Mouse (Mus musculus) hindbrain, embryonic 14.5 days (tissue): ENCODE measurements around the gene Rnf39. TPM values are rescaled to one million over a fixed set of nuclear protein-coding genes. Genes with fewer than 3 reads are reported as not detected.

Experiments
- ATAC-seq: fragments of 200-750 bp; cut with Nextera tagmentation; 2 replicates; pipeline ENCODE4 v1.8.0; 2017; ENCODE audit warnings: moderate number of reproducible peaks, mild to moderate bottlenecking, moderate TSS enrichment, moderate library complexity; ENCODE audit not compliant: low FRiP score
- DNase-seq: peaks from one replicate; pipeline ENCODE4 v3.0.0-alpha.2; 2015; ENCODE audit warnings: low spot score
- H3K27ac ChIP-seq: fragments of 300-500 bp; sonication (generic); 2 replicates; pipeline ENCODE4 v1.5.1; 2014; ENCODE audit warnings: mild to moderate bottlenecking, moderate library complexity
- H3K27me3 ChIP-seq: fragments of 300-500 bp; sonication (generic); 2 replicates; pipeline ENCODE4 v1.6.1; 2014; ENCODE audit warnings: mild to moderate bottlenecking, low read length, mixed read lengths; ENCODE audit not compliant: control insufficient read depth, insufficient read depth
- H3K36me3 ChIP-seq: fragments of 300-500 bp; sonication (generic); replicated peaks from 2 replicates; pipeline ENCODE4 v1.6.1; 2014; ENCODE audit not compliant: control insufficient read depth, insufficient read depth
- H3K4me1 ChIP-seq: fragments of 300-500 bp; sonication (generic); replicated peaks from 2 replicates; pipeline ENCODE4 v1.6.1; 2014; ENCODE audit warnings: antibody characterized with exemption, low read length, mixed read lengths; ENCODE audit not compliant: control insufficient read depth, insufficient read depth
- H3K4me2 ChIP-seq: fragments of 300-500 bp; sonication (generic); replicated peaks from 2 replicates; pipeline ENCODE4 v1.6.1; 2014; ENCODE audit warnings: mild to moderate bottlenecking, moderate library complexity
- H3K4me3 ChIP-seq: fragments of 300-500 bp; sonication (generic); replicated peaks from 2 replicates; pipeline ENCODE4 v1.5.1; 2014; ENCODE audit warnings: mild to moderate bottlenecking, low read length
- H3K9ac ChIP-seq: fragments of 300-500 bp; sonication (generic); 2 replicates; pipeline ENCODE4 v1.6.1; 2014
- H3K9me3 ChIP-seq: fragments of 300-500 bp; sonication (generic); 2 replicates; pipeline ENCODE4 v1.6.1; 2016; ENCODE audit warnings: low read length; ENCODE audit not compliant: control insufficient read depth
- WGBS: fragments of 180-500 bp; shearing (Covaris S2); extraction: QIAGEN DNeasy Blood & Tissue Kit; methylation state at CpG from one replicate; pipeline ENCODE4 v1.1.7; 2014; 5-methylcytosine and 5-hydroxymethylcytosine counted together
- polyA plus RNA-seq: library from polyadenylated mRNA; unstranded; fragments of >200 nt; fragmentation: Nextera tagmentation; extraction: Ambion mirVana; gene quantifications from 2 replicates; pipeline ENCODE4 v1.2.1, GENCODE M21; 2014

Rnf39 gene
- polyA plus RNA-seq = 0.90 and 1.3 TPM in 2 replicates

DNA sequence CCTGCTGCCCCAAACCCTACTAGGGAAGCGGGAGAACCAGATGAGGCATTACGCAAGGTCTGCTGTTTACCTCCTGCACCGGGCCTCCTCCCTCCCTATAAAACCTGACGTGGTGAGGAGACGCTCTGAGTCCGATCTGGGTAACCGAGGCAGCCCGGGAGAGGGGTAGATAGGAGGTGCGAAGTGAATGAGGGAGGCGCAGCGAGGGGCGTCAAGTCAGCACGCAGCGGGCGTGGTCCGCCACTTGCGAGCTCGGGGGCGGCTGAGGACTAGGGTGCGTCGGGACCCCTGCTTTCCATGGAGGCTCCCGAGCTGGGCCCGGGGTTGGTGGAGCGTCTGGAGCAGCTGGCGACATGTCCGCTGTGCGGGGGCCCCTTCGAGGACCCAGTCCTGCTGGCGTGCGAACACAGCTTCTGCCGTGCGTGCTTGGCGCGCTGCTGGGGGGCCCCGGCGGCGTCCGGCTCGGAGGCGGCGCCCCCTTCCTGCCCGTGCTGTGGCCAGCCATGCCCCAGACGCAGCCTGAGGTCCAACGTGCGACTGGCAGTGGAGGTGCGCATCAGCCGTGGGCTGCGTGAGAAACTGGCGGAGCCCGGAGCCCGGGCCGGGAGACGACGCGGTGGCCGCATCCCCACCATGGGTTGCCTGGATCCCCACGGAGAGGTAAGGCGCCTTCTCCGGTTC is at the start of gene Rnf39:
TSS of gene Rnf39 (plus strand) at position 128 of the 681 bp plus-strand sequence.
- Histone ChIP-seq H3K9ac (peak within 1 kb of the TSS; percentile 55), H3K4me1 (peaks cover 16% of the 10 kb centered on the region), H3K9me3 (no peaks in the 10 kb centered on the region), H3K4me3 (peak within 1 kb of the TSS; percentile 38), H3K36me3 (no peaks in the 10 kb centered on the region), H3K27me3 (peaks cover 50% of the 10 kb centered on the region), H3K27ac (no peak within 1 kb of the TSS), H3K4me2 (peak within 1 kb of the TSS; percentile 70)
- 2% methylated on average over 58 of the region's 59 CpGs for WGBS
- no peak for ATAC-seq
- DNase-seq = no peak

DNA sequence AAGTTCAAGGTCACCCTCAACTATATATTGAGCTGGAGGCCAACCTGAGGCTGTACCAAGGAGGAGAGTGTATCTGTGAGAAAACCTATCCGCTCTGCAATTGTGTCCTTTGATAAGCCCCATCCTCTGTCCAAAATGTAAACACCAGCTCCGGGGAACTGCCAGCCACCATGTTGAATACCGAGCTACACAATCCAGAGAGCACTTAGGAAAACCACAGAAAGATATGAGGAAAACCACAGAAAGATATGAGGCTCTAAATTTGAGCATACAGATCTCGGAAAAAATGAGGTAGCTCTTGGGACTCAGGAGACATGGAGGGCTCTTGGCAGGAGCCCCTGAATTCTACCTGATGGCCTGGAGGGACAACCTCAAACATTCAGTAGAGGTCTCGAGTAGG is 49.3 kb upstream of the Rnf39 start:
- Histone ChIP-seq H3K4me1 (no peaks in the 10 kb centered on the region), H3K9ac (no peak overlapping the region), H3K4me3 (no peak overlapping the region), H3K27me3 (no peaks in the 10 kb centered on the region), H3K27ac (no peak overlapping the region), H3K36me3 (no peaks in the 10 kb centered on the region), H3K4me2 (no peak overlapping the region), H3K9me3 (no peaks in the 10 kb centered on the region)
- ATAC-seq (no peak), DNase-seq (no peak)
- 80% methylated on average over 5 of the region's 5 CpGs for WGBS

DNA sequence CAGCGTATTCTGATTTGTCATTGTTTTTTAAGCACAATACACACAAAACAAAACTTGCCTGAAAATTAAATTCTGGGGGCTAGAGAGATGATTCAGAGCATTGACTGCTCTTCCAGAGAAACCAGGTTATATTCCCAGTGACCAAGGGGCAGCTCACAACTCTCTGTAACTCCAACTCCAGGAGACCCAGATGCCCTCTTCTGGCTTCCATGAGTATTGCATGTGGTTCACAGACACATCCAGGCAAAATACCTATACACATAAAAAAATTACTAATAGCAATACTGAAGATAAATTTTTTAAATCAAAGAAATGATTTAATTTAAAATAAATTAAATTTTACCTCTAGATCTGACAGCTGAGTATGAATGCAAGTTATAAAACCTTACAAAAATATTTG is 46.1 kb upstream of the Rnf39 start:
- Histone ChIP-seq H3K4me2 (no peak overlapping the region), H3K4me3 (no peak overlapping the region), H3K36me3 (no peaks in the 10 kb centered on the region), H3K27me3 (no peaks in the 10 kb centered on the region), H3K9me3 (no peaks in the 10 kb centered on the region), H3K4me1 (no peaks in the 10 kb centered on the region), H3K27ac (no peak overlapping the region), H3K9ac (no peak overlapping the region)
- DNase-seq (peak; percentile 56), ATAC-seq (no peak)
- 95% methylated on average over 1 of the region's 1 CpGs for WGBS

DNA sequence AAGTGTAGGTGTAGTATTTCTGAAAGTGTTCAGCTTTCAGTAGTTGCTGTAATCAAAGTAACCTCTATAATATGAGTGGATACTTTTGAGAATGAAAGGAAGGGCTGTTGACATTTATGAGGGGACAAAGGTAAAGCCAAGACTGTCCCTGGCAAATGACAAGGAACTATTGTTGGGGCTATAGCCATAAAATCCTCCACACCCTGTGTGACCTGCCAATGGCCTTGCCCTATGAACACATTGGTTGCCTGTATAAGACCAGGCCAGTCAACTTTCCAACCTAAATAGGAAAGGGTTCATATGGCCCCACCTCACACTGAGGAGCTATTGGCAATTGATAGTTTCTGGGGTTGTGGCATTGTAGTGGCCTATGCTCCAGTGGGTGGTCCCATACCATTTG is 45.7 kb upstream of the Rnf39 start:
- H3K27me3 ChIP-seq = no peaks in the 10 kb centered on the region
- no peak overlapping the region for H3K9ac ChIP-seq
- no peaks in the 10 kb centered on the region for H3K4me1 ChIP-seq
- no peak overlapping the region for H3K4me3 ChIP-seq
- no peak overlapping the region for H3K4me2 ChIP-seq
- H3K36me3 ChIP-seq = no peaks in the 10 kb centered on the region
- ATAC-seq (no peak), DNase-seq (no peak)
- no peak overlapping the region for H3K27ac ChIP-seq
- H3K9me3 ChIP-seq = no peaks in the 10 kb centered on the region

DNA sequence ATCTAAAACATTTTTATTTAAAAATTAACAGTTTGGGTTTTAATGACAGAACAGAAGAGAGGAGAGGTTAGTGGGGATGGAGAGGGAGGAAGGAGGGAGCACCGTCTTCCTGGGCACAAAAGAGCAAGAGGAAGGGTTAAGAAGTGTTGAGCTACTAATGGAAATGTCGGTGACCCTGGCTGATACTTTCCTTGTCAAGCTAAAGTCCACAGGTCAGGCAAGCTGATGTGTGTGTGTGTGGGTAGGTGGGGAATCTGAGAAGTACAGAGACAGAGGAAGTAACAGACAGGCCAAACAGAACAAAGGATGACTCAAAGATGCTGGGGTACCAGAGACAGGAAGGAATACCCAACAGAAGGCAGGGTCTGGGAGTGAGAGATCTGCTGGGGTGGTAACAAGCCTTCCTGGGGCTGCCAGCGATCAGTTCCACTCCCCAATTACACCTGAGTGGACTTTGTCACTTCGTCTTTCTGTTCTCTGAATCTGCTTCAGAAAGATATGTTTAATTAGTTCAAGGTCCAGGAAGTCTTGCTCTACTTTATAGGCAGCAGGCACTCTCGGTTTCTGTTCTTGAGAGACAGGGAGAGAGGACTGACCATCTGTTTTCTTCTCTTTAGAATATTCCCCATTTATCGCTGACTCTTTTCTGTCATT is 45.0 kb upstream of the Rnf39 start, which contains the start of gene Trim31:
TSS of gene Trim31 (plus strand) at position 567 of the 654 bp plus-strand sequence.
- Histone ChIP-seq H3K36me3 (no peaks in the 10 kb centered on the region), H3K27ac (no peak within 1 kb of the TSS), H3K9ac (no peak within 1 kb of the TSS), H3K4me2 (no peak within 1 kb of the TSS), H3K9me3 (no peaks in the 10 kb centered on the region), H3K4me3 (no peak within 1 kb of the TSS), H3K4me1 (no peaks in the 10 kb centered on the region), H3K27me3 (no peaks in the 10 kb centered on the region)
- DNase-seq (no peak), ATAC-seq (no peak)
- 77% methylated on average over 6 of the region's 6 CpGs for WGBS

DNA sequence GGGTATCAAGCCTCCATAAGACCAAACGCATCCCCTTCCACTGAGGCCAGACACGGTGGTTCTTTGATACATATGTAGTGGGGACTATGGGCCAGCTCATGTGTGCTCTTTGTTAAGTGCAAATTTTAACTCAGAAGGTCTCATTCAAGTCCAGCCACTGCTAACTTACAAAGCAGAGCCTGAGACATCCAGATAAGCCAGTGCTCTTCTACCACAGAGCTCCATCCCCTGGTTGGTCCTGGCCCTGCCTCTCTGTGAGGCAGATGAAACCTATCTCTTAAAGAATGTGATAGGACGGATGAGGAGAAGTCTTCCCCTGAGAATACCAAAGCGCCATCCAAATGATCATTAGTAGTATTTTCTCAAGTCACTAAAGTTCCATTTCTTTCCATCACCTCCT is 43.3 kb upstream of the Rnf39 start:
- DNase-seq = no peak
- no peak for ATAC-seq
- WGBS = 87% methylated on average over 4 of the region's 4 CpGs

DNA sequence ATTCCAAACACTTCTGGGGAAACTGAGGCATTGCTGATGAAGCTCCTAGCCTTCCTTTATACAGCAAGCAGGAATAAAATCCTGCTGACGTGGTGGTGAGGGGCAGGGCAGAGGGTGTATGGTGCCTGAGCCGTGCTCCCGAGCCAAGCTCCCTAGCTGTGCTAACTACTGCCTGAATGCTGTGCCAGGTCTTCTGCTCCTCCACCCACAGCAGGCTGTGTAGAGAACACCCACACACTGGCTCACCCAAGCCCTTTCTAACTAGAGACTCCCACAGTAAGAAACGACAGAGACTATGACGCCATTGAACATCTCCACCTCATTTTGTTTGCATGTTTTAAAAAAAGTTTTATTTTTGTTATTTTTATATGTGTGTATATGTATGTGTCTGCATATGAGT is 42.7 kb upstream of the Rnf39 start:
- 84% methylated on average over 5 of the region's 5 CpGs for WGBS

More for the DNA sequence above, 43.3 kb upstream of the Rnf39 start:
- no peak overlapping the region for H3K9ac ChIP-seq
- H3K27ac ChIP-seq = no peak overlapping the region
- H3K4me2 ChIP-seq = no peak overlapping the region
- H3K4me1 ChIP-seq = no peaks in the 10 kb centered on the region
- no peaks in the 10 kb centered on the region for H3K36me3 ChIP-seq
- H3K27me3 ChIP-seq = no peaks in the 10 kb centered on the region
- no peaks in the 10 kb centered on the region for H3K9me3 ChIP-seq
- no peak overlapping the region for H3K4me3 ChIP-seq

DNA sequence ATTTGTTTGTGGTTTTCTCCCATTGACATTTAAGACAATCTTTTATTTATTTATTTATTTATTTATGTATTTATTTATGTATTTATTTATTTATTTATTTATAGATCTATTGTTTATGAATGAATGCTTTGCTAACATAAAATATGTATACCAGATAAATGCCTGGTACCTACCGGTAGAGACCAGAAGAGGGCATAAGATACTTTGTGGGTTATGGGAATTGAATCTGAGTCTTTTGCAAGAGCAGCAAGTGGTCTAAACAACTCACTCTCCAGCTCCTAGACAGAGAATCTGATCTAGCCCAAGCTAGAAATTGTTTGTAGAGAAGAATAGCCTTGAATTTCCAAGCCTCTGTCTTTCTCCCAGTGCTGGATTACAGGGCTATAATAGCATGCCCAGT is 42.0 kb upstream of the Rnf39 start:
- no peaks in the 10 kb centered on the region for H3K4me1 ChIP-seq
- no peak for DNase-seq
- no peak overlapping the region for H3K27ac ChIP-seq
- no peaks in the 10 kb centered on the region for H3K9me3 ChIP-seq
- no peaks in the 10 kb centered on the region for H3K36me3 ChIP-seq
- WGBS = 33% methylated on average over 1 of the region's 1 CpGs
- H3K27me3 ChIP-seq = no peaks in the 10 kb centered on the region
- no peak overlapping the region for H3K4me2 ChIP-seq
- no peak for ATAC-seq
- no peak overlapping the region for H3K4me3 ChIP-seq
- H3K9ac ChIP-seq = no peak overlapping the region

More for the DNA sequence above, 42.7 kb upstream of the Rnf39 start:
- no peak overlapping the region for H3K9ac ChIP-seq
- H3K9me3 ChIP-seq = no peaks in the 10 kb centered on the region
- H3K4me2 ChIP-seq = no peak overlapping the region
- DNase-seq = no peak
- H3K4me1 ChIP-seq = no peaks in the 10 kb centered on the region
- H3K36me3 ChIP-seq = no peaks in the 10 kb centered on the region
- no peaks in the 10 kb centered on the region for H3K27me3 ChIP-seq
- H3K4me3 ChIP-seq = no peak overlapping the region
- H3K27ac ChIP-seq = no peak overlapping the region
- no peak for ATAC-seq

DNA sequence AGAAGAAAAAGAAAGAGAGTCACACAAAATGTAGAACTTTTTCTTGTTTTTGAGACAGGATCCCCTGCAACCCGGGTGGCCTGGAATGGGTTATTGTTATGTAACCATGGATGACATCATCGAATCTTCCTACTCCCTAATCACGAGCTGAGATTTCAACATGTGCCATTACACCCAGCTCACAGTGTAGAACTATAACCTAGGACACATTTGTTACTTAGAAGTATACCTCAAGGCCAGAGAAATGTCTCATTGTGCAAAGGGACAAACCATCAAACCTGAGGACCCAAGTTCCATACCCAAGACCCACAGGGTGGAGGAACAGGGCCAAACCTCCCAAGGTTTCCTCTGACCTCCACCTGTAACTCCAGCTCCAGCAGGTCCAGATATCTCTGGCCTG is 39.1 kb upstream of the Rnf39 start:
- Histone ChIP-seq H3K36me3 (no peaks in the 10 kb centered on the region), H3K4me1 (no peaks in the 10 kb centered on the region), H3K4me2 (no peak overlapping the region), H3K27ac (no peak overlapping the region), H3K9me3 (no peaks in the 10 kb centered on the region), H3K9ac (no peak overlapping the region), H3K4me3 (no peak overlapping the region), H3K27me3 (no peaks in the 10 kb centered on the region)
- WGBS = 79% methylated on average over 3 of the region's 3 CpGs
- no peak for DNase-seq
- no peak for ATAC-seq
